Mouse (Mus musculus) 3134 (cell line): ENCODE measurements around the gene Lcmt2.
"Not testable (repeated sequence)": the region's sequence is repeated elsewhere in the genome, so short reads cannot be mapped to it uniquely, and the experiment has no call there.

Experiments
- DNase-seq: peaks from one replicate; pipeline ENCODE4 v3.0.0-alpha.2; 2011; ENCODE audit warnings: low spot score; ENCODE audit not compliant: insufficient read length; ENCODE audit errors: extremely low read depth

Gene Lcmt2

GRCm38 (mm10) chr2:121140018-121140882 is at the start of gene Lcmt2, which contains the start of gene Adal:
Gene Lcmt2 (minus strand): TSS chr2:121140653.
Gene Adal (plus strand): TSS chr2:121140428.
- peak; percentile 72 for DNase-seq

- no peak for DNase-seq
Measured at GRCm38 (mm10) chr2:121188530-121188929, 48.1 kb upstream of the Lcmt2 start.

DNA sequence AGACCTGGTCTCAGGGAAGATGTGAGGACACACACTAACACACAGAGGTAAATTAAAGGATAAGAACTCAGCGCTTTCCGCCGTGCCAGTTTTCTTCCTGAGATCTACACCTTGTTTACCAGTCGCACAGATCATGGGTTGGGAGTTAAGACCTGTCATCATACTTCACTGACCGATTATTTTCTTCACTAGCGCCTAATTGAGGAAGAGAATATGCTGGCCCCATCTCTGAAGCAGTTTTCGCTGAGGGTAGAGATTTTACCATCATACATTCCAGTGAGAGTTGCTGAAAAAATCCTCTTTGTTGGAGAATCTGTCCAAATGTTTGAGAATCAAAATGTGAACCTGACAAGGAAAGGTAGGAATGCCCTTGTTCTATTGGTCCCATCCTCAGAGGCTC is 43.7 kb upstream of the Lcmt2 start:
- DNase-seq: no peak

- DNase-seq: no peak
Measured at GRCm38 (mm10) chr2:121183431-121183830, 43.0 kb upstream of the Lcmt2 start.

GRCm38 (mm10) chr2:121178828-121179479 is 38.5 kb upstream of the Lcmt2 start:
- no peak for DNase-seq

DNA sequence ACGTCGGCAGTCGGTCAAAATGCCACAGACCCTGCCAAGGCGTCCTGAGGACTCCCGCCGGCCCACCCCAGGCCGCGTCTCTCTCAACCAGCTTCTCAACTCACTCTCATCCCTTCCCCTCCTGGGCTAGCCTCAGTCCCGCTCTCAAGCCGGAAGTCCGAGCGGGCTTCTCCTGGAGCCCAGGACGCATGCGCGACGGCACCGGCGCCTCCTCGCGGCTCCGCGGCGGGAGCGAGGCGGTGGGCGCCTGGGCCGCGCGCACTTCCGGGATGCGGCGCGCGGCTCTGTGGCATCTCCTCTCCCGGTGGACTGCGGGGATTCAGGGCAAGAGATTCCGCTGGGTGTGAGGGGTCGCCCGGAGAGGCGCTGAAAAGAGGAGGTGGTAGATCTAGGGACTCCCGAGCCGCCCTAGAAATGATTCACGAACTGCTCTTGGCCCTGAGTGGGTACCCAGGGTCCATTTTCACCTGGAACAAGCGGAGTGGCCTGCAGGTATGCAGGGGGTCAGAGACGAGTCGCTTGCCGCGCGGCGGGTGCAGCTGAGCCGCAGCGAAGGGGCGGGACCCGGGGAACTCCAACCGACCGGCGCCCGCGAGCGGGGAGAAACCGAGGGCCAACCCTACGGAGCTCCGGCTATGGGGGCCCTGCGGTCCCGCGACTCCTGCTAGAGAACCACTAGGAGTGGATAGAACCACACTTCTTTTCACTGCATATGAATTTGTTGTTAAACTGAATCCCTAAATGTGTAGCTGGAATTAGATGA is 30.7 kb upstream of the Lcmt2 start, which contains the start of gene Zscan29:
Gene Zscan29 (minus strand): TSS at position 146 of the 763 bp plus-strand sequence.
- DNase-seq: peak; percentile 93

- DNase-seq: no peak
Measured at GRCm38 (mm10) chr2:121170481-121170971, 30.1 kb upstream of the Lcmt2 start, which contains the start of gene Tubgcp4. Gene Tubgcp4 (plus strand): TSS chr2:121170654.

- peak; percentile 37 for DNase-seq
Measured at GRCm38 (mm10) chr2:121169902-121170301, 29.4 kb upstream of the Lcmt2 start.

DNA sequence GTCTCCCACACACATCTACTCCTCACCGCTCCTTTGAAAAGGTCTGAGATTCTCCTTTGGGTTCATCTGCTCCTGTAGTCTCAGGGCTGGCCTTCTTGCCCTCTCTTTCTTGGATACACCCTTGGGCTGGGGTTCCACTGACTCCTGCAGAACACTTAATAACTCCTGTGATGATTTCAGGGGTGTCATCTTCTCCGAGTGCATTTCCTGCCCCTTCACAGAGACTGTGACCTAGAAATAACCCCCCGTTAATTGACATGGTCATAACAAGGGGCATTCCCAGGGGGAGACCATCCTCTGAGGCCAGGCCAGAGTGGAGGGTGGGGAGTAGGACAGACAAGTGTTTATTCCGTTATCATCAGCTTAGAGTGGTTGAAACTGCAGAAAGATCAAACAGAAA is 28.7 kb upstream of the Lcmt2 start:
- no peak for DNase-seq

DNA sequence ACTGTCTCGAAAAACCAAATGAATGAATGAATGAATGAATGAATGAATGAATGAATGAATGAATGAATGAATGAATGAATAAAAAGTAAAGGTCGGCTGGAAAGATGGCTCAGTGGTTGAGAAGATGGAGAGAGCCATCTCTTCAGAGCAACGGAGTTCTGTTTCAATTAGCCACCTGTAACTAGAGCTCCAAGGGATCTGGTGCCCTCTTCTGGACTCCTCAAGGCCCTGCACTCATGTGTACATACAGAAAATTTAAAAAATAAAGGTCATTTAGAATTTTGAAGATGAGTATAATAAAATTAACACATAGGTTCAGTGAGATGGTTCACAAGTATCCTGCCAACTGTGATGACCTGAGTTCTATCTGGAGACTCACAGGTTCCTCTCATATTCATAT is 12.6 kb upstream of the Lcmt2 start:
- no peak for DNase-seq

- DNase-seq: no peak
Measured at GRCm38 (mm10) chr2:121149679-121150078, 9.2 kb upstream of the Lcmt2 start.

GRCm38 (mm10) chr2:121142415-121142814 is 2.0 kb upstream of the Lcmt2 start:
- DNase-seq: no peak

DNA sequence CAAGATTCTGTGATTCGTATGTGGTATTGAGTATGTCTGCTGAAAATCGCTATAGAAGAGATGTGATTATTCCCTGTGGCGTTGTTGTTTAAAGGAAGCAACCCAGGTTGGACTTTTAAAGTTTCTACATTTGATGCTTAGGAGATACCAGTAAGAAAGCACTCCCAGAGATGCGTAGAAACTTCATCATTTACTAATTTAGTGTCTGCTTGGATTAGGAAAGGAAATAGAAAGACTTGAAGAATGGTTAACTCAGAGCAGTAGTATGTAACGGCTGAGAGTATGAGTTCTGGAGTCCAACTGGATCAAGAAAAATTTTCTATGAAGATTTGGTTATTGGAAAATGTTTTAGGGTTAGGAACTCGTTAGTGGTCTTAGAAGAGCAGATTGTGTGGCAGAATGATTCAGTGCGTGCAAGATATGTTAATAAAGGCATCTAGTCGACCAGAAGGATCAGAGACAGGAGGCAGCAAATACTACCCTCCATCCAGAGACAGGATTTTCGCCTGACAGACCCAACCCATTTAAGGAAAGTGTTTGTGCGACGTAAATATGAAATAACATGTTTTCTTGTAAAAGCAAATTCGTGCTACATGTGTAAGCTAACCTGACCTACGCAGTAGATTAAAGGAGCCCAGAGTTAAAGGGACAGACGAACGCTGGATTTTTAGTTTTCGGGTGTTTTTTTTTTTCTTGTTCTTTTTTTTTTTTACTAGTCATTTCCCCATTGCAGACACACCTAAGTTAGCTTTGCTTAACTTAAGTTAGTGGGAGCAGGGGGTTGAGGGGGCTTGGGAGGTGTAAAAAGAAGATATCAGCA is 973 bp upstream of the Lcmt2 start:
- no peak for DNase-seq

- DNase-seq: peak; percentile 7
Measured at GRCm38 (mm10) chr2:121139266-121140017, 1.0 kb downstream of the Lcmt2 start.

DNA sequence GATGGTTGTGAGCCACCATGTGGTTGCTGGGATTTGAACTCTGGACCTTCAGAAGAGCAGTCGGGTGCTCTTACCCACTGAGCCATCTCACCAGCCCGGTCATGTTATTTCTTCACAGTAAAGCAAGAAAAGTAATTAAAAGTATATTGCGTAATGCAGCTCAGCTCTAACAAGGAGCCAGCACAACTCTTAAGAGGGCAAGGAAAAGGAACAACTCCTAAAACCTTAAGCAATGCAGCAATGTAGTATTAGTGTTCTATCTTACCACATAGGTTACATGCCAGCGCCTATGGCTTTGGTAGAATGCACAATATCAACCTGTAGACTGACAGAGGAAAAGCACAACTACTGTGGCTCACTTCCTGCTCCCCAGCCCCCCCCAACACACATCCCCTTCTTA is 3.1 kb downstream of the Lcmt2 start:
- DNase-seq: no peak

- no peak for DNase-seq
Measured at GRCm38 (mm10) chr2:121132822-121133221, 7.6 kb downstream of the Lcmt2 start.

GRCm38 (mm10) chr2:121128865-121129620 is 11.4 kb downstream of the Lcmt2 start:
- no peak for DNase-seq

DNA sequence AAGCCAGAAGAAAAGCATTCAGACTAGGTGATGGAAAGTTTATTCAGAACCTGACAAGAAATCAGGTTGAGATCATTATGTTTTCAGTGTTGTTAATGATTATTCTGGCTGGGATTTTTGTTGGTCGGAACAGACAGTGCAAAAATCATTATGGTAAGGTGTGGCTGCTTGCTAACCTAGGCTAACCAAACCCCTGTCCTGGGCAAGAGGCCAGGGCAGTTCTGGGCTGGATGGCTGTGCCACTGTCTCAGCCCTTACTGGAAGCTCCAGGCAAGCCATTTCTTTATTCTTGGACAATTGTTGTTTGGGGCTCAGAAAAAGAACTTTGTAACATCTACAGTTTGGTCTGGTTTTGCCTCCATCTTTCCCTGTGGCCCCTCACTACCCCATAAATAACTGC is 12.9 kb downstream of the Lcmt2 start:
- DNase-seq: no peak

DNA sequence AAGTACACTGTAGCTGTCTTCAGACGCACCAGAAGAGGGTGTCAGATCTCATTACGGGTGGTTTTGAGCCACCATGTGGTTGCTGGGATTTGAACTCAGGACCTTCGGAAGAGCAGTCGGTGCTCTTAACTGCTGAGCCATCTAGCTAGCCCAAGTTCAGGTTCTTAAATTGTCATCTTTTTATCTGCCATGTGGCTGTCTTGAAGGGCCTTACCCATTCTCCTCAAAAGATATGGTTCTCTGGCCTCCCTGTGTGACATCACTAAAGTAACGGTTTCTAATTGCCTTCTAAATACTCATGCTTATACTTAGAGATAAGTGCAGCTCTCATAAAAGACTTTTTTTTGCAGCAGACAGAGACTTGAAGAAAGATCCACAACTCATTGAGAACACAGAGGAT is 14.2 kb downstream of the Lcmt2 start:
- not testable (repeated sequence) for DNase-seq
